Mouse (Mus musculus) hindbrain, embryonic 11.5 days (tissue): Measurements from ENCODE around the gene Clock. TPM values are rescaled to one million over a fixed set of nuclear protein-coding genes. Genes with fewer than 3 reads are reported as not detected.

ENCODE experiments used
- ATAC-seq: fragments of 200-750 bp; cut with Nextera tagmentation; 2 replicates; pipeline ENCODE4 v1.8.0; 2017; ENCODE audit warnings: mild to moderate bottlenecking, moderate TSS enrichment, moderate library complexity; ENCODE audit not compliant: low FRiP score
- DNase-seq: peaks from one replicate; pipeline ENCODE4 v3.0.0-alpha.2; 2015; ENCODE audit warnings: low spot score
- H3K27ac ChIP-seq: fragments of 300-500 bp; sonication (generic); 2 replicates; pipeline ENCODE4 v1.5.1; 2014; ENCODE audit warnings: mild to moderate bottlenecking, low read depth, low read length
- H3K27me3 ChIP-seq: fragments of 300-500 bp; sonication (generic); 2 replicates; pipeline ENCODE4 v1.6.1; 2014; ENCODE audit warnings: mild to moderate bottlenecking, low read length, moderate library complexity, mixed read lengths; ENCODE audit not compliant: control insufficient read depth, insufficient read depth
- H3K36me3 ChIP-seq: fragments of 300-500 bp; sonication (generic); 2 replicates; pipeline ENCODE4 v1.6.1; 2014; ENCODE audit warnings: mild to moderate bottlenecking, low read length, moderate library complexity, mixed read lengths; ENCODE audit not compliant: control insufficient read depth, insufficient read depth
- H3K4me1 ChIP-seq: fragments of 300-500 bp; sonication (generic); replicated peaks from 2 replicates; pipeline ENCODE4 v1.6.1; 2014; ENCODE audit warnings: low read length, mixed read lengths; ENCODE audit not compliant: control insufficient read depth, insufficient read depth
- H3K4me2 ChIP-seq: fragments of 300-500 bp; sonication (generic); replicated peaks from 2 replicates; pipeline ENCODE4 v1.6.1; 2014; ENCODE audit warnings: mild to moderate bottlenecking, low read depth, low read length
- H3K4me3 ChIP-seq: fragments of 300-500 bp; sonication (generic); 2 replicates; pipeline ENCODE4 v1.5.1; 2014; ENCODE audit warnings: low read depth, low read length
- H3K9ac ChIP-seq: fragments of 300-500 bp; sonication (generic); 2 replicates; pipeline ENCODE4 v1.6.1; 2014; ENCODE audit warnings: low read depth, low read length
- H3K9me3 ChIP-seq: fragments of 300-500 bp; sonication (generic); 2 replicates; pipeline ENCODE4 v1.6.1; 2016; ENCODE audit warnings: low read length; ENCODE audit not compliant: control insufficient read depth
- WGBS: fragments of 180-500 bp; shearing (Covaris S2); extraction: QIAGEN DNeasy Blood & Tissue Kit; methylation state at CpG from one replicate; pipeline ENCODE4 v1.1.7; 2014; 5-methylcytosine and 5-hydroxymethylcytosine counted together
- polyA plus RNA-seq: library from polyadenylated mRNA; unstranded; fragments of >200 nt; fragmentation: Nextera tagmentation; extraction: Ambion mirVana; gene quantifications from 2 replicates; pipeline ENCODE4 v1.2.1, GENCODE M21; 2014

The Clock gene
- polyA plus RNA-seq, 1 experiment from 2014 or later: 16.6 TPM

GRCm38 (mm10) chr5:76199346-76199745 is 105.2 kb downstream of the Clock start:
- H3K4me2 ChIP-seq: no peak overlapping the region
- H3K4me1 ChIP-seq: no peaks in the 10 kb centered on the region
- no peak overlapping the region for H3K9ac ChIP-seq
- H3K27me3 ChIP-seq: no peaks in the 10 kb centered on the region
- no peak for ATAC-seq
- peaks cover 6% of the 10 kb centered on the region; the same call in 1 of the 2 replicates for H3K36me3 ChIP-seq
- WGBS: 93% methylated on average over 13 of the region's 13 CpGs
- H3K4me3 ChIP-seq: no peak overlapping the region
- no peaks in the 10 kb centered on the region for H3K9me3 ChIP-seq
- H3K27ac ChIP-seq: no peak overlapping the region
- DNase-seq: no peak

GRCm38 (mm10) chr5:76194377-76194945 is 110.1 kb downstream of the Clock start:
- H3K27ac ChIP-seq: no peak overlapping the region
- ATAC-seq (no peak), DNase-seq (no peak)
- H3K27me3 ChIP-seq: no peaks in the 10 kb centered on the region
- H3K4me3 ChIP-seq: no peak overlapping the region
- H3K9me3 ChIP-seq: no peaks in the 10 kb centered on the region
- H3K4me1 ChIP-seq: no peaks in the 10 kb centered on the region
- WGBS: 94% methylated on average over 6 of the region's 6 CpGs
- H3K9ac ChIP-seq: no peak overlapping the region
- no peak overlapping the region for H3K4me2 ChIP-seq
- H3K36me3 ChIP-seq: no peaks in the 10 kb centered on the region

- no peak for DNase-seq
- Histone ChIP-seq H3K4me1 (no peaks in the 10 kb centered on the region), H3K27me3 (no peaks in the 10 kb centered on the region), H3K9ac (no peak overlapping the region), H3K4me3 (no peak overlapping the region), H3K36me3 (no peaks in the 10 kb centered on the region), H3K9me3 (no peaks in the 10 kb centered on the region), H3K4me2 (no peak overlapping the region), H3K27ac (no peak overlapping the region)
- ATAC-seq: no peak
These were observed 111.5 kb downstream of the Clock start for GRCm38 (mm10) chr5:76193075-76193474.

- no peak for ATAC-seq
- Histone ChIP-seq H3K9ac (no peak overlapping the region), H3K4me3 (no peak overlapping the region), H3K9me3 (no peaks in the 10 kb centered on the region), H3K36me3 (no peaks in the 10 kb centered on the region), H3K27ac (no peak overlapping the region), H3K4me1 (no peaks in the 10 kb centered on the region), H3K27me3 (no peaks in the 10 kb centered on the region), H3K4me2 (no peak overlapping the region)
- DNase-seq: no peak
- 90% methylated on average over 4 of the region's 4 CpGs for WGBS
These were observed 114.0 kb downstream of the Clock start for GRCm38 (mm10) chr5:76190609-76191008.

- Histone ChIP-seq H3K4me2 (no peak overlapping the region), H3K4me3 (no peak overlapping the region), H3K27ac (no peak overlapping the region), H3K9ac (no peak overlapping the region), H3K4me1 (0 out of 2 replicates have a peak, but pooled peaks cover 3% of the 10 kb centered on the region), H3K27me3 (no peaks in the 10 kb centered on the region), H3K36me3 (no peaks in the 10 kb centered on the region), H3K9me3 (no peaks in the 10 kb centered on the region)
- ATAC-seq (no peak), DNase-seq (no peak)
- 91% methylated on average over 5 of the region's 5 CpGs for WGBS
These were observed 116.7 kb downstream of the Clock start for GRCm38 (mm10) chr5:76187885-76188284.

- no peaks in the 10 kb centered on the region for H3K27me3 ChIP-seq
- WGBS: 6% methylated on average over 30 of the region's 38 CpGs
- no peaks in the 10 kb centered on the region for H3K9me3 ChIP-seq
- peak overlapping the region; percentile 97 for H3K9ac ChIP-seq
- H3K27ac ChIP-seq: peak overlapping the region; percentile 95
- peak; percentile 94 for ATAC-seq
- H3K4me2 ChIP-seq: peak overlapping the region; percentile 84
- no peaks in the 10 kb centered on the region for H3K36me3 ChIP-seq
- peak overlapping the region; percentile 85 for H3K4me3 ChIP-seq
- H3K4me1 ChIP-seq: 0 out of 2 replicates have a peak, but pooled peaks cover 3% of the 10 kb centered on the region
- peak; percentile 86 for DNase-seq
These were observed 120.1 kb downstream of the Clock start for GRCm38 (mm10) chr5:76184286-76185080.

- DNase-seq (peak; percentile 92), ATAC-seq (peak; percentile 97)
- Histone ChIP-seq H3K4me3 (peak within 1 kb of the TSS; percentile 85), H3K36me3 (no peaks in the 10 kb centered on the region), H3K9me3 (no peaks in the 10 kb centered on the region), H3K9ac (peak within 1 kb of the TSS; percentile 97), H3K27ac (peak within 1 kb of the TSS; percentile 95), H3K4me2 (peak within 1 kb of the TSS; percentile 84), H3K27me3 (no peaks in the 10 kb centered on the region), H3K4me1 (0 out of 2 replicates have a peak, but pooled peaks cover 3% of the 10 kb centered on the region)
- 0% methylated on average over 36 of the region's 62 CpGs for WGBS
These were observed 120.8 kb downstream of the Clock start, which contains the start of gene Tmem165 for GRCm38 (mm10) chr5:76183750-76184261. Gene Tmem165 (plus strand): TSS chr5:76183880.

GRCm38 (mm10) chr5:76183043-76183749 is 121.4 kb downstream of the Clock start:
- H3K27me3 ChIP-seq: no peaks in the 10 kb centered on the region
- no peak for ATAC-seq
- no peaks in the 10 kb centered on the region for H3K9me3 ChIP-seq
- peak overlapping the region; percentile 84 for H3K4me2 ChIP-seq
- H3K4me3 ChIP-seq: peak overlapping the region; percentile 85
- H3K9ac ChIP-seq: peak overlapping the region; percentile 97
- no peaks in the 10 kb centered on the region for H3K36me3 ChIP-seq
- 46% methylated on average over 17 of the region's 17 CpGs for WGBS
- H3K27ac ChIP-seq: no peak overlapping the region
- DNase-seq: no peak
- H3K4me1 ChIP-seq: 0 out of 2 replicates have a peak, but pooled peaks cover 3% of the 10 kb centered on the region
